Mouse (Mus musculus): ENCODE results near the gene Strn3.

DNA sequence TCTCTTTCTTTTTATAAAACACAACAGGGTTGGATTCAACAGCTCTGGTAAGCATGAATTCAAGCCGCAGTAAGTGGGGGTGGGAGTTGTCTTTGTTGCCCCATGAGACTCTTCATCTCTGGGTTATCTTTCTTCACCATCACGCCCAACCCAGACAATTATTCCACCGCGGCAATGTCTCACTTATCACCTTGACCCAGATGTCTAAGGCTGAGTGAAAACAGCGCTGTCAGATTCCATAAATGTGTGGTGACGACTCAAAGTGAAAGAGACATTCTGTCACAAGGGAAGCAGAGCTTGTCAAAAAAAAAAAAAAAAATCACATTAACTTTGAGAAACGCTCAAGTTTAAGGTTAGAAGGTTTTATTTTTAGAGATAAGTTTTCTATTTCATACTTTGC is 124.5 kb downstream of the Strn3 start:
- no peak for TF ChIP-seq CTCF (IDR thresholded peaks at IDR 0.05)
- TF ChIP-seq POLR2A (IDR thresholded peaks at IDR 0.05; ENCODE audit: insufficient read depth, low read depth, low read length) = no peak
- TF ChIP-seq EP300 (IDR thresholded peaks at IDR 0.05; ENCODE audit: insufficient read depth, low read depth, low read length) = no peak
